Mouse (Mus musculus) kidney, adult 2 months (tissue): ENCODE results near the gene Vwc2.

Experiments
- CTCF ChIP-seq: fragments of 200-500 bp; conservative IDR thresholded peaks from 2 replicates; pipeline ENCODE4 v1.5.1; 2011; ENCODE audit warnings: low read depth, mild to moderate bottlenecking, control low read depth, low read length, moderate library complexity, mixed read lengths; ENCODE audit not compliant: insufficient read depth, insufficient read length
- POLR2A ChIP-seq: fragments of 200-500 bp; IDR thresholded peaks from one replicate; pipeline ENCODE4 v1.6.1; 2011; ENCODE audit warnings: low read depth, low read length, control low read depth

GRCm38 (mm10) chr11:11102182-11102581, 11.8 kb upstream of the Vwc2 start:
- TF ChIP-seq POLR2A = no peak
- TF ChIP-seq CTCF = no peak
